Mouse (Mus musculus): ENCODE data around the gene Csnk2a1.

GRCm38 (mm10) chr2:152330858-152331423 is 104.3 kb downstream of the Csnk2a1 start:
- TF ChIP-seq GATA1 (IDR thresholded peaks at IDR 0.05; ENCODE audit: borderline replicate concordance, low read length) = no peak
- TF ChIP-seq FLI1 (IDR thresholded peaks at IDR 0.05; ENCODE audit: low read length) = no peak

Data from megakaryocyte, embryonic 14.5 days (primary cell).